Mouse (Mus musculus): ENCODE measurements at regions not wholly inside any gene's neighbourhood (a gene's known extent, or its start where the extent isn't known, plus 50 kb on each side); places are given as distances from the start of the nearest gene placed in this dataset.

DNA sequence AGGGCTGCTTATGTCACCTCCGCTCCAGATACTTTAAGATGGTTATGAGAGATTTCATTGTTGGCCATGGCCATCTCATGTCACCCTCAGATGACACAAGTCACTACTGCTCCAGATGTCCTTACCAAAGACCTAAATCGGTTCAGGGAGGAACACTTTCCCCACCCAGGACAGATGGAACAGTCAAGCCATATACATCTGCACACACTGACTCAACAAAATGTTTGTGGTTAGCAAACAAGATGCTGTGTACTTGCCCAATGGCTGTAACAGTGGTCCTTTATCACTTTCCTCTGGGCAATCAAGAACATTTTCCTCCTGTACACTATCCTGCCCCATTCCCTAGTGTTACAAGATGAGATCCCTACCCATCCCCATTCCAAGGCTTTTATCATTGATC, 64.1 kb upstream of the Tent5a start:
- TF ChIP-seq CTCF (IDR thresholded peaks at IDR 0.05; ENCODE audit: extremely low read depth, insufficient read depth, insufficient read length, insufficient replicate concordance) (no peak), POLR2A (IDR thresholded peaks at IDR 0.05; ENCODE audit: low read depth, low read length) (no peak)

All from spleen, adult 2 months (tissue).